Mouse (Mus musculus) intestine, embryonic 16.5 days (tissue): ENCODE data around the gene C330007P06Rik. TPM values are rescaled to one million over a fixed set of nuclear protein-coding genes. Genes with fewer than 3 reads are reported as not detected.

Experiments used
- ATAC-seq: fragments of 200-750 bp; cut with Nextera tagmentation; 2 replicates; pipeline ENCODE4 v1.8.0; 2017; ENCODE audit warnings: moderate TSS enrichment, moderate library complexity
- H3K27ac ChIP-seq: fragments of 300-500 bp; sonication (generic); 2 replicates; pipeline ENCODE4 v1.5.1; 2014; ENCODE audit warnings: mild to moderate bottlenecking, low read length
- H3K27me3 ChIP-seq: fragments of 300-500 bp; sonication (generic); replicated peaks from 2 replicates; pipeline ENCODE4 v1.6.1; 2014; ENCODE audit warnings: low read length, control low read depth, mixed read lengths; ENCODE audit not compliant: control insufficient read depth, insufficient read depth
- H3K36me3 ChIP-seq: fragments of 300-500 bp; sonication (generic); 2 replicates; pipeline ENCODE4 v1.6.1; 2014; ENCODE audit warnings: low read length, control low read depth; ENCODE audit not compliant: control insufficient read depth, insufficient read depth
- H3K4me1 ChIP-seq: fragments of 300-500 bp; sonication (generic); 2 replicates; pipeline ENCODE4 v1.6.1; 2014; ENCODE audit warnings: low read length, control low read depth, mixed read lengths; ENCODE audit not compliant: control insufficient read depth, insufficient read depth
- H3K4me2 ChIP-seq: fragments of 300-500 bp; sonication (generic); 2 replicates; pipeline ENCODE4 v1.6.1; 2014; ENCODE audit warnings: low read depth, low read length, control low read depth
- H3K4me3 ChIP-seq: fragments of 300-500 bp; sonication (generic); 2 replicates; pipeline ENCODE4 v1.5.1; 2014; ENCODE audit warnings: mild to moderate bottlenecking, low read length
- H3K9ac ChIP-seq: fragments of 300-500 bp; sonication (generic); 2 replicates; pipeline ENCODE4 v1.6.1; 2014; ENCODE audit warnings: low read depth, low read length
- H3K9me3 ChIP-seq: fragments of 300-500 bp; sonication (generic); 2 replicates; pipeline ENCODE4 v1.6.1; 2016; ENCODE audit warnings: low read length, control low read depth; ENCODE audit not compliant: control insufficient read depth
- WGBS: fragments of 180-500 bp; shearing (Covaris S2); extraction: QIAGEN DNeasy Blood & Tissue Kit; methylation state at CpG from one replicate; pipeline ENCODE4 v1.1.7; 2014; 5-methylcytosine and 5-hydroxymethylcytosine counted together
- polyA plus RNA-seq: library from polyadenylated mRNA; unstranded; fragments of >200 nt; fragmentation: Nextera tagmentation; extraction: Ambion mirVana; gene quantifications from 2 replicates; pipeline ENCODE4 v1.2.1, GENCODE M21; 2015

Gene C330007P06Rik
- polyA plus RNA-seq, 1 experiment from 2014 or later: 24.9 TPM

DNA sequence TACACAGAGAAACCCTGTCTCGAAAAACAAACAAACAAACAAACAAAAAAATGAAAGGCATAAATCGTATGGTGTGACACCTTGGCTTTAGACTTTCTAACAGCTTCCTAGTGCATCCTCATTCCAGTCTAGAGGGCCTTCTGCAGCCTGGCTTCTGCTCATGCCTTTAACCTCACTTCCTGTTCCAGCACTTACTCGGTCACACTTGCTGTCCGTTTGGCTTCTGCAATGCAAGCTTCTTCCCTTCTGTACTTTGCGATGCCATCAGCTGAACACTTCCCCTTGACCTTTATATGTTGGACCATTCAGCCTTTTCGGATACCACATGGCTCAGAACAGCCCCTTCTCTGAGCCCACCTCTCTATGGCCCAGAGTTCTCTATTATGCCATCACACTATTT lies 32.2 kb downstream of the C330007P06Rik start:
- Histone ChIP-seq H3K9me3 (no peaks in the 10 kb centered on the region), H3K27ac (no peak overlapping the region), H3K36me3 (no peaks in the 10 kb centered on the region), H3K4me2 (no peak overlapping the region), H3K27me3 (no peaks in the 10 kb centered on the region), H3K4me1 (no peaks in the 10 kb centered on the region), H3K4me3 (no peak overlapping the region), H3K9ac (no peak overlapping the region)
- 79% methylated on average over 6 of the region's 6 CpGs for WGBS
- ATAC-seq: no peak

GRCm38 (mm10) chrX:36839391-36839790 lies 34.5 kb downstream of the C330007P06Rik start:
- no peak overlapping the region for H3K27ac ChIP-seq
- no peaks in the 10 kb centered on the region for H3K9me3 ChIP-seq
- no peaks in the 10 kb centered on the region for H3K27me3 ChIP-seq
- 65% methylated on average over 7 of the region's 7 CpGs for WGBS
- H3K4me1 ChIP-seq: no peaks in the 10 kb centered on the region
- no peak for ATAC-seq
- no peaks in the 10 kb centered on the region for H3K36me3 ChIP-seq
- no peak overlapping the region for H3K4me2 ChIP-seq
- H3K4me3 ChIP-seq: no peak overlapping the region
- H3K9ac ChIP-seq: no peak overlapping the region

DNA sequence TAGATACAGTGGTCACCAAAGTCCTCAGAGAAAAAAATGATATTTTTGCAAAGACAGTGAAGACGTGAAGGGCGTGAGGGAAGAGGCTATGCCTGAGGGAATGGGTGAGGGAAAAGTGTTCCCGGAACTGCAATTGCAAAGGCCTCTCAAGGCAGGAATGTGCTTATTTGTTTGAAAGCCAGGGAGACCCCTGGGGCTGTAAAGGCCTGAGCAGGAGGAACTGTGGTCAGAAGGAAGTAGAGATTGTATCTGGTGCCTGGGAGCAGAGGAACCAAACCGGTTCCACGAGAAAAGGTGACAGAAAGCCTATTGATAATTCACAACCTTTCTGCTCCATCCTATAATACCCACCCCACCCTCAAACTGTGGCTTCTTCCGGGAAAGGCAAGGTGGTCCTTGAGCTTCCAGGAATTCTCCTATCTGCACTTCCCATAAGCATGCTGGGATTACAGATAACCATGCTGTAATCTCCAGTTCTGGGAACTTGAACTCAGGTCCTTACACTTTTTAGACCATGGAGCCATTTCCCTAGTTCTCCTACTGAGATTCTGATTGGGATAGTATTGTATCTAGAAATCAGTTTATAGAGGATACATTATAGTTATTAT lies 36.7 kb downstream of the C330007P06Rik start:
- Histone ChIP-seq H3K27me3 (no peaks in the 10 kb centered on the region), H3K9ac (no peak overlapping the region), H3K9me3 (no peaks in the 10 kb centered on the region), H3K4me1 (no peaks in the 10 kb centered on the region), H3K27ac (no peak overlapping the region), H3K4me2 (no peak overlapping the region), H3K4me3 (no peak overlapping the region), H3K36me3 (no peaks in the 10 kb centered on the region)
- ATAC-seq: peak; percentile 42; the same call in 1 of the 2 replicates
- 40% methylated on average over 6 of the region's 6 CpGs for WGBS

- no peaks in the 10 kb centered on the region for H3K27me3 ChIP-seq
- H3K4me1 ChIP-seq: no peaks in the 10 kb centered on the region; the same call in 1 of the 2 replicates
- no peak for ATAC-seq
- 24% methylated on average over 19 of the region's 19 CpGs for WGBS
- H3K36me3 ChIP-seq: no peaks in the 10 kb centered on the region
- no peak overlapping the region for H3K27ac ChIP-seq
- no peak overlapping the region for H3K4me2 ChIP-seq
- no peak overlapping the region for H3K4me3 ChIP-seq
- H3K9me3 ChIP-seq: no peaks in the 10 kb centered on the region
- no peak overlapping the region for H3K9ac ChIP-seq
Measured at GRCm38 (mm10) chrX:36833397-36834084, 40.4 kb downstream of the C330007P06Rik start.

DNA sequence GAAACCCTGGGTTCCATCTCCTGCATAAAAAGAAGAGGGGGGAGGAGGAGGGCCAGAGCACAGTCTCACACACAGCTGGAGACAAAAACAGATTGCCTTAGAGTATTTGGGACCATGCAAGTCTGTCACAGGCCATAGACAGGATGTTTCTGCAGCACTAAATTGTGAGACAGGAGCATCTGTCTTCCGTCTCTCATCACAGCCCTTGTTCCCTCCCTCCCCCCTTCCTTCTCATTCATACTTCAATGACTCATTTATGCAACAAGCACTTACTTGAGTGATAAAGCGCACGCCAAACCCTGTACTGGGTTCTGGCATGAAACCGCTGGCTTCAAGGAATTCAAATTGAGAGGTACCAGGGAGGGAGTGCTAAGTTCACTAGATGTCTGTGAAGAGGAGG lies 42.3 kb downstream of the C330007P06Rik start:
- ATAC-seq: no peak
- no peak overlapping the region for H3K4me3 ChIP-seq
- H3K9ac ChIP-seq: no peak overlapping the region
- no peaks in the 10 kb centered on the region; the same call in 1 of the 2 replicates for H3K4me1 ChIP-seq
- no peak overlapping the region for H3K4me2 ChIP-seq
- 56% methylated on average over 4 of the region's 4 CpGs for WGBS
- H3K27ac ChIP-seq: no peak overlapping the region
- H3K9me3 ChIP-seq: no peaks in the 10 kb centered on the region
- no peaks in the 10 kb centered on the region for H3K36me3 ChIP-seq
- H3K27me3 ChIP-seq: no peaks in the 10 kb centered on the region

- H3K4me1 ChIP-seq: no peaks in the 10 kb centered on the region; the same call in 1 of the 2 replicates
- H3K27me3 ChIP-seq: no peaks in the 10 kb centered on the region
- H3K9me3 ChIP-seq: no peaks in the 10 kb centered on the region
- H3K4me2 ChIP-seq: no peak overlapping the region
- no peak overlapping the region for H3K4me3 ChIP-seq
- no peak overlapping the region for H3K9ac ChIP-seq
- ATAC-seq: peak; percentile 43
- H3K27ac ChIP-seq: peak overlapping the region; percentile 33
- no peaks in the 10 kb centered on the region for H3K36me3 ChIP-seq
- 31% methylated on average over 5 of the region's 5 CpGs for WGBS
Measured at GRCm38 (mm10) chrX:36830271-36830670, 43.6 kb downstream of the C330007P06Rik start.

- ATAC-seq: no peak
- Histone ChIP-seq H3K36me3 (no peaks in the 10 kb centered on the region), H3K27me3 (no peaks in the 10 kb centered on the region), H3K4me2 (no peak overlapping the region), H3K4me1 (no peaks in the 10 kb centered on the region; the same call in 1 of the 2 replicates), H3K9me3 (no peaks in the 10 kb centered on the region), H3K27ac (no peak overlapping the region), H3K9ac (no peak overlapping the region), H3K4me3 (no peak overlapping the region)
- WGBS: 86% methylated on average over 4 of the region's 5 CpGs
Measured at GRCm38 (mm10) chrX:36826873-36827272, 47.0 kb downstream of the C330007P06Rik start.

GRCm38 (mm10) chrX:36825032-36825431 lies 48.9 kb downstream of the C330007P06Rik start:
- no peaks in the 10 kb centered on the region for H3K27me3 ChIP-seq
- no peaks in the 10 kb centered on the region for H3K36me3 ChIP-seq
- H3K4me2 ChIP-seq: no peak overlapping the region
- no peak overlapping the region for H3K4me3 ChIP-seq
- no peaks in the 10 kb centered on the region; the same call in 1 of the 2 replicates for H3K4me1 ChIP-seq
- 51% methylated on average over 2 of the region's 2 CpGs for WGBS
- no peaks in the 10 kb centered on the region for H3K9me3 ChIP-seq
- peak; percentile 30; the same call in 1 of the 2 replicates for ATAC-seq
- H3K9ac ChIP-seq: no peak overlapping the region
- H3K27ac ChIP-seq: peak overlapping the region; percentile 49; the same call in 1 of the 2 replicates

DNA sequence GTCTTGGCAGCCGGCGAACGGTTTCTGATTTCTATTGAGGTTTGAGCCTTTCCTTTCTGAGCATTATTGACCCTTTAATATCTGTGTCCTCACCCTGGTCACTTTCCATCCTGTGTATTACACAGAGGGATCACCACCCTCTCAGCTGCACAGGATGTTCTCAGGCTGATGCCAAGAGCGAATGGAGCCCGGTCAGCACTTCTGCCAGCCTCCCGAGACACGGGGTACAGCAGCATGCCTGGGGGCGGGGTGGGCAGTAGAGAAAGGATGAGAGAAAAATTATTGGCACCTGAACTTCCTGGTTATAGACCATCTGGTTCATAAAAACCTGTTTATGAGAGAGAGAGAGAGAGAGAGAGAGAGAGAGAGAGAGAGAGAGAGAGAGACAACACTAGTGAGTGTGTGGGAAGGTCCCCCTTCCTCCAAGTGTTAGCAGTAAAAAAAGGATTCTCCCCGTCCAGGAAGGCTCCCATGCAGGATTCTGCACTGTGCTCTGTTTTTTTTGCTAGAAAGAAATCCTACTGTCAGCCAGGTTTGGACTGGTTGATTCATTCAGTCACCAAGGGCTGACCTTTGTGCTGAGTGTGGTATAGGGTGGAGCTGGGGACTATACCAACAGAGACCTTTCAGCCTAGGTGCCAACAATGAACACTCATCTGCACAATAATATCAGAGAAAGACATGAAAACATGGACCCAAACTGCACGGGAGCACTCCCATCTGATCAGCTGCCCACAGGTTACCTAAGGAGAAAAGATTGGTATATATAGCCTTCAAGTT lies 49.8 kb downstream of the C330007P06Rik start:
- ATAC-seq: peak; percentile 75
- Histone ChIP-seq H3K9me3 (no peaks in the 10 kb centered on the region), H3K4me1 (no peaks in the 10 kb centered on the region; the same call in 1 of the 2 replicates), H3K4me3 (no peak overlapping the region), H3K9ac (no peak overlapping the region), H3K36me3 (no peaks in the 10 kb centered on the region), H3K27ac (peak overlapping the region; percentile 49), H3K27me3 (no peaks in the 10 kb centered on the region), H3K4me2 (no peak overlapping the region; the same call in 1 of the 2 replicates)
- 76% methylated on average over 10 of the region's 10 CpGs for WGBS
